Mouse (Mus musculus) erythroblast, embryonic 14.5 days (primary cell): ENCODE results near the gene Art1. TPM values are rescaled to one million over a fixed set of nuclear protein-coding genes. Genes with fewer than 3 reads are reported as not detected.

Experiments used
- H3K27me3 ChIP-seq: 2 replicates; pipeline ENCODE4 v1.6.1; 2012; ENCODE audit warnings: inconsistent platforms; ENCODE audit not compliant: control insufficient read depth
- H3K36me3 ChIP-seq: 2 replicates; pipeline ENCODE4 v1.6.1; 2012; ENCODE audit warnings: mild to moderate bottlenecking, inconsistent platforms; ENCODE audit not compliant: control insufficient read depth
- H3K4me1 ChIP-seq: 2 replicates; pipeline ENCODE4 v1.6.1; 2012; ENCODE audit warnings: inconsistent platforms; ENCODE audit not compliant: control insufficient read depth
- H3K4me3 ChIP-seq: replicated peaks from 2 replicates; pipeline ENCODE3; 2012; ENCODE audit warnings: moderate library complexity, mild to moderate bottlenecking, inconsistent platforms
- H3K9me3 ChIP-seq: 2 replicates; pipeline ENCODE4 v1.6.1; 2012; ENCODE audit warnings: low read length, inconsistent platforms, mixed read lengths; ENCODE audit not compliant: control insufficient read depth
- GATA1 ChIP-seq: IDR thresholded peaks from 2 replicates; pipeline ENCODE4 v1.6.1; 2012; ENCODE audit warnings: low read length, inconsistent platforms, mixed read lengths
- TAL1 ChIP-seq: IDR thresholded peaks from 3 replicates; pipeline ENCODE4 v1.6.1; 2012; ENCODE audit warnings: low read length, inconsistent platforms, mixed read lengths
- polyA plus RNA-seq: library from polyadenylated mRNA; stranded (reverse); fragments of >175 nt; gene quantifications from 2 replicates; pipeline ENCODE4 v1.2.3, GENCODE M21; 2012

Gene Art1
- polyA plus RNA-seq, 1 experiment: not detected

GRCm38 (mm10) chr7:102080311-102080710 is 21.2 kb upstream of the Art1 start:
- Histone ChIP-seq H3K36me3 (peaks cover 98% of the 10 kb centered on the region), H3K27me3 (no peaks in the 10 kb centered on the region), H3K4me3 (no peak overlapping the region), H3K4me1 (no peaks in the 10 kb centered on the region), H3K9me3 (no peaks in the 10 kb centered on the region)
- TF ChIP-seq TAL1 (no peak), GATA1 (no peak)

DNA sequence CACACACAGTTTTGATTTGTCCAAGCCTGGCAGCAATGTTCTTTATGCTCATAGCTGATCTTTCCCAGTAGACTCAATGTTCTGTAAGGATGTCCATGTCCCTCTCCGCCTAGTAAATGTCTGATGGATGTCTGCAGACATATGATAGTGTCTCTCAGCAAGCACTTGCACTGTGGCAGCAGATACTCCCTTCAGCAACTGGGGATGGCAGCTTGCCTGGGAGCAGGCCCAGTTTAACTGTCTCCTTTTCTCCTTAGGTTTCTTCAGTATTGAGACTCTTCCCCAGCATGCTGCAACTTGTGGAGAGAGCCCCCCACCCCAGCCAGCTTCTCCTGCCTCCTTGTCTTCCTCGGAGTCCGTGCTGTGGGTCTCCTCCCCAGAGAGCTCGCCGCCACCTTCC is 19.8 kb upstream of the Art1 start:
- no peak overlapping the region for H3K4me3 ChIP-seq
- TF ChIP-seq TAL1 (no peak), GATA1 (no peak)
- H3K4me1 ChIP-seq: no peaks in the 10 kb centered on the region
- no peaks in the 10 kb centered on the region for H3K9me3 ChIP-seq
- no peaks in the 10 kb centered on the region for H3K27me3 ChIP-seq
- H3K36me3 ChIP-seq: peaks cover 91% of the 10 kb centered on the region

GRCm38 (mm10) chr7:102082816-102083215 is 18.7 kb upstream of the Art1 start, which contains the start of gene Trpc2:
Gene Trpc2, plus strand, starts transcription at chr7:102083116.
- H3K36me3 ChIP-seq: peaks cover 81% of the 10 kb centered on the region
- no peaks in the 10 kb centered on the region for H3K27me3 ChIP-seq
- TF ChIP-seq GATA1: no peak
- no peak for TF ChIP-seq TAL1
- H3K4me1 ChIP-seq: no peaks in the 10 kb centered on the region
- no peak within 1 kb of the TSS for H3K4me3 ChIP-seq
- H3K9me3 ChIP-seq: no peaks in the 10 kb centered on the region

DNA sequence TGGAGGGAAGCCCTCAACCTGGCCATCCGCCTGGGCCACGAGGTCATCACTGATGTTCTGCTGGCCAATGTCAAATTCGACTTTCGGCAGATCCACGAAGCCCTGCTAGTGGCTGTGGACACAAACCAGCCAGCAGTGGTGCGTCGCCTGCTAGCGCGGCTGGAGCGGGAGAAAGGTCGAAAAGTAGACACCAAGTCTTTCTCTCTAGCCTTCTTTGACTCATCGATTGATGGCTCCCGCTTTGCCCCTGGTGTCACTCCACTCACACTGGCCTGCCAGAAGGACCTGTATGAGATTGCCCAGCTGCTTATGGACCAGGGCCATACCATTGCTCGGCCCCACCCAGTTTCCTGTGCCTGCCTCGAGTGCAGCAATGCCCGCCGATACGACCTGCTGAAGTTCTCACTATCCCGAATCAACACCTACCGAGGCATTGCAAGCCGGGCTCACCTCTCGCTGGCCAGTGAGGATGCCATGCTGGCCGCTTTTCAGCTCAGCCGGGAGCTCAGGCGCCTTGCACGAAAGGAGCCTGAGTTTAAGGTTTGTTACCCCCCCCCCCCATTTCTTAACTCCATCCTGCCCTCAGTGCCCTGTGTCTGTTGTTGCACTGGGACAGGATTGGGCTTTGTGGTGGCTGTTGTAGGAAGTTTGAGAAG is 17.4 kb upstream of the Art1 start:
- Histone ChIP-seq H3K4me1 (no peaks in the 10 kb centered on the region), H3K4me3 (no peak overlapping the region), H3K36me3 (peaks cover 68% of the 10 kb centered on the region), H3K27me3 (no peaks in the 10 kb centered on the region), H3K9me3 (no peaks in the 10 kb centered on the region)
- TF ChIP-seq GATA1: no peak

- no peaks in the 10 kb centered on the region for H3K4me1 ChIP-seq
- peaks cover 36% of the 10 kb centered on the region for H3K36me3 ChIP-seq
- H3K27me3 ChIP-seq: no peaks in the 10 kb centered on the region
- no peak overlapping the region for H3K4me3 ChIP-seq
- no peaks in the 10 kb centered on the region for H3K9me3 ChIP-seq
- no peak for TF ChIP-seq GATA1
- TF ChIP-seq TAL1: no peak
Measured at GRCm38 (mm10) chr7:102087336-102087735, 14.2 kb upstream of the Art1 start.

GRCm38 (mm10) chr7:102099760-102100661 is 1.5 kb upstream of the Art1 start:
- peaks cover 39% of the 10 kb centered on the region for H3K4me1 ChIP-seq
- peak overlapping the region; percentile 50 for H3K4me3 ChIP-seq
- H3K36me3 ChIP-seq: no peaks in the 10 kb centered on the region
- H3K27me3 ChIP-seq: peaks cover 26% of the 10 kb centered on the region
- TF ChIP-seq TAL1 (no peak), GATA1 (no peak)
- H3K9me3 ChIP-seq: no peaks in the 10 kb centered on the region

- Histone ChIP-seq H3K9me3 (no peaks in the 10 kb centered on the region), H3K4me3 (no peak overlapping the region), H3K36me3 (no peaks in the 10 kb centered on the region), H3K4me1 (peaks cover 39% of the 10 kb centered on the region), H3K27me3 (peaks cover 26% of the 10 kb centered on the region)
- no peak for TF ChIP-seq GATA1
- no peak for TF ChIP-seq TAL1
Measured at GRCm38 (mm10) chr7:102100868-102101267, 675 bp upstream of the Art1 start.

GRCm38 (mm10) chr7:102102241-102102640 is 698 bp downstream of the Art1 start:
- no peaks in the 10 kb centered on the region for H3K9me3 ChIP-seq
- H3K4me1 ChIP-seq: peaks cover 47% of the 10 kb centered on the region
- no peak for TF ChIP-seq GATA1
- H3K36me3 ChIP-seq: no peaks in the 10 kb centered on the region
- peaks cover 28% of the 10 kb centered on the region for H3K27me3 ChIP-seq
- no peak overlapping the region for H3K4me3 ChIP-seq

DNA sequence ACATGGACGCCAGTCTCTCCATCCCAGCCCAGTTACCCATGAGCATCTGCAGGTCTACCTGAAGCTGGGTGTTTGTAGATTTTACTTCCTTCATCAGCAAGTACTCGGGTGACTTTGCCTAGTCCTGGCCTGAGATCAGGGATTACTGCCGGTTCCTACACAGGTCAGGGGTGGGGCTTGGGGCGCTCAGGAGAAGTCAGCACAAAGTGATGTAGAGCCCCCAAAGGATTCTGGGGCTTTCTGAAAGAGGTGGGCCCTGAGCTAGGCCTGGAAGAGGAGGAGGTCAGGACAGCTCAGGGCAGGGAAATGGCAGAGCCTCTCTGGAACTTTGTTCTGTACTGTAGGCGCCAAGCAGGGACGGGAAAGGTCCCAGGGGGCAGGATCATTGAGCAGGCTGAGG is 1.2 kb downstream of the Art1 start:
- Histone ChIP-seq H3K36me3 (no peaks in the 10 kb centered on the region), H3K4me1 (peaks cover 47% of the 10 kb centered on the region), H3K4me3 (no peak overlapping the region), H3K27me3 (peaks cover 26% of the 10 kb centered on the region), H3K9me3 (no peaks in the 10 kb centered on the region)
- TF ChIP-seq GATA1: no peak
- no peak for TF ChIP-seq TAL1
